Comparison of ENCODE assay signal across 10 mouse cellular contexts in the genomic region with DNA sequence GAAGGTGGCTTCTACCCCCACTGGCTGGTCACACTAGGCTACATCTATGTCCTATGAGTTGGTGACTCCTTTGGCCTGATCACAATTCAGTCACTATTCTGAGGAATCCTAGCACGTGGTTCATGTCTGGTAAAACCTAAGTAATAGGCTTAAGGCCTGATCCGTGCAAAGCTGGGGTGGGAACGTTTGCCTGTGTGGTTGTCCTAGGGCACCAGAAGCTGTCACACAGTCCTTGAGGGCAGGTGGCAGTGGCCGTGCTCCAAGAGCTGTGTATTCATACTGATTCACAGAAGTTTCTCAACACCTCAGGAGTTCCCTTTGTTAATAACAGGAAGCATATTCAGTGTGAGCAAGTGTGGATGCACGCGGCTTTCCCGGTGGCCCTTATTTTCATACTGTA. TPM values are rescaled to one million over a fixed set of nuclear protein-coding genes. Genes with fewer than 3 reads are reported as not detected.
DNase-seq lines count a peak whose midpoint lies in the region; ATAC-seq lines count a peak whose summit lies in the region.
"Had no signal": no experiment of that assay in that cellular context is flagged by ENCODE, and none has a peak within 500 bp of the region (broad histone marks: within the 10 kb centered on the region; RNA-seq: fewer than 3 reads in every experiment).

No protein-coding gene starts in this region.

- H3K4me1 ChIP-seq in heart, embryonic 10.5 days: peaks cover 69% of the 10 kb centered on the region
- peaks cover 53% of the 10 kb centered on the region for H3K4me1 ChIP-seq in embryonic facial prominence, embryonic 14.5 days (ENCODE audit: control insufficient read depth, insufficient read depth, low read length)
- H3K4me1 ChIP-seq in midbrain, embryonic 16.5 days (ENCODE audit: control insufficient read depth, insufficient read depth, low read length): peaks cover 14% of the 10 kb centered on the region; the same call in 1 of the 2 replicates

- H3K4me3 ChIP-seq in heart, embryonic 10.5 days: peak overlapping the region; percentile 72; the same call in 1 of the 2 replicates
- H3K4me3 ChIP-seq in embryonic facial prominence, embryonic 14.5 days (ENCODE audit: low read depth, low read length): no peak overlapping the region
- H3K4me3 ChIP-seq in midbrain, embryonic 16.5 days (ENCODE audit: low read depth, low read length): no peak overlapping the region

- 81% methylated on average over 7 of the region's 7 CpGs for WGBS in heart, embryonic 10.5 days
- WGBS in embryonic facial prominence, embryonic 14.5 days: 84% methylated on average over 7 of the region's 7 CpGs
- 64% methylated on average over 7 of the region's 7 CpGs for WGBS in midbrain, embryonic 16.5 days

- no peak overlapping the region for H3K9ac ChIP-seq in embryonic facial prominence, embryonic 14.5 days (ENCODE audit: low read depth, low read length)
- H3K9ac ChIP-seq in midbrain, embryonic 16.5 days (ENCODE audit: low read depth, low read length): no peak overlapping the region
- H3K9ac ChIP-seq: liver, embryonic 14.5 days had no signal

- H3K9me3 ChIP-seq in heart, embryonic 10.5 days: no peaks in the 10 kb centered on the region
- no peaks in the 10 kb centered on the region for H3K9me3 ChIP-seq in embryonic facial prominence, embryonic 14.5 days (ENCODE audit: control insufficient read depth, low read length)
- H3K9me3 ChIP-seq in midbrain, embryonic 16.5 days (replicated peaks; ENCODE audit: control insufficient read depth, low read length, poor library complexity, severe bottlenecking): no peaks in the 10 kb centered on the region
- H3K9me3 ChIP-seq: G1E had no signal

- H3K27me3 ChIP-seq in heart, embryonic 10.5 days (ENCODE audit: insufficient read depth, poor library complexity, severe bottlenecking): no peaks in the 10 kb centered on the region
- H3K27me3 ChIP-seq in embryonic facial prominence, embryonic 14.5 days (replicated peaks; ENCODE audit: control insufficient read depth, insufficient read depth, low read length): no peaks in the 10 kb centered on the region
- no peaks in the 10 kb centered on the region for H3K27me3 ChIP-seq in midbrain, embryonic 16.5 days (ENCODE audit: control insufficient read depth, insufficient read depth, low read depth, low read length)

- peaks cover 3% of the 10 kb centered on the region; the same call in 1 of the 2 replicates for H3K36me3 ChIP-seq in heart, embryonic 10.5 days
- H3K36me3 ChIP-seq in embryonic facial prominence, embryonic 14.5 days (ENCODE audit: control insufficient read depth, insufficient read depth, low read length): no peaks in the 10 kb centered on the region
- H3K36me3 ChIP-seq in midbrain, embryonic 16.5 days (ENCODE audit: control insufficient read depth, insufficient read depth, low read length): no peaks in the 10 kb centered on the region
- H3K36me3 ChIP-seq: G1E had no signal

- H3K4me2 ChIP-seq in embryonic facial prominence, embryonic 14.5 days (ENCODE audit: low read depth, low read length): peak overlapping the region; percentile 86; the same call in 1 of the 2 replicates
- H3K4me2 ChIP-seq in midbrain, embryonic 16.5 days (ENCODE audit: low read length): peak overlapping the region; percentile 87

- H3K27ac ChIP-seq in heart, embryonic 10.5 days: no peak overlapping the region
- H3K27ac ChIP-seq in embryonic facial prominence, embryonic 14.5 days (replicated peaks; ENCODE audit: low read depth, low read length): no peak overlapping the region
- no peak overlapping the region for H3K27ac ChIP-seq in midbrain, embryonic 16.5 days (ENCODE audit: low read length)
- H3K27ac ChIP-seq: liver, embryonic 14.5 days had no signal

- no peak for ATAC-seq in embryonic facial prominence, embryonic 14.5 days (ENCODE audit: low read depth)
- no peak for ATAC-seq in midbrain, embryonic 16.5 days

- DNase-seq in heart, embryonic 10.5 days (ENCODE audit: low spot score): no peak
- DNase-seq in heart, postnatal 10 days: no peak
- DNase-seq in adrenal gland, postnatal 25 days: peak; percentile 46
- DNase-seq in embryonic facial prominence, embryonic 14.5 days (ENCODE audit: low spot score): no peak
- no peak for DNase-seq in ovary, postnatal 10 days (ENCODE audit: low spot score)
- no peak for DNase-seq in kidney, adult 8-10 months
- no peak for DNase-seq in cerebellum, adult 11 months

- intact Hi-C loops in heart, postnatal 10 days (cut with DNase I): loop anchor here (2.0 kb wide), 2 partner anchors 71 to 107 kb away; no protein-coding TSS in a partner anchor

RNA-seq across cellular contexts. Expression of a gene that starts 4.1 kb away (rescaled TPM):
- polyA plus RNA-seq in heart, embryonic 10.5 days (2016; fragmentation: Nextera tagmentation; extraction: Ambion mirVana): 22.6 and 24.2 TPM in 2 replicates
- total RNA-seq in heart, postnatal 10 days (2021): 10 to 100 TPM; 21.3 to 27.3 TPM
- total RNA-seq in adrenal gland, postnatal 25 days (2021): 42.0 and 53.9 TPM in 2 replicates
- 13.7 and 18.0 TPM in 2 replicates for polyA plus RNA-seq in embryonic facial prominence, embryonic 14.5 days (2014; fragmentation: Nextera tagmentation; extraction: Ambion mirVana)
- 11.3 and 12.7 TPM in 2 replicates for polyA plus RNA-seq in midbrain, embryonic 16.5 days (2015; fragmentation: Nextera tagmentation; extraction: Ambion mirVana)
- polyA plus RNA-seq: G1E had no signal
